ENCODE assay signal across 7 mouse cellular contexts in the genomic region with DNA sequence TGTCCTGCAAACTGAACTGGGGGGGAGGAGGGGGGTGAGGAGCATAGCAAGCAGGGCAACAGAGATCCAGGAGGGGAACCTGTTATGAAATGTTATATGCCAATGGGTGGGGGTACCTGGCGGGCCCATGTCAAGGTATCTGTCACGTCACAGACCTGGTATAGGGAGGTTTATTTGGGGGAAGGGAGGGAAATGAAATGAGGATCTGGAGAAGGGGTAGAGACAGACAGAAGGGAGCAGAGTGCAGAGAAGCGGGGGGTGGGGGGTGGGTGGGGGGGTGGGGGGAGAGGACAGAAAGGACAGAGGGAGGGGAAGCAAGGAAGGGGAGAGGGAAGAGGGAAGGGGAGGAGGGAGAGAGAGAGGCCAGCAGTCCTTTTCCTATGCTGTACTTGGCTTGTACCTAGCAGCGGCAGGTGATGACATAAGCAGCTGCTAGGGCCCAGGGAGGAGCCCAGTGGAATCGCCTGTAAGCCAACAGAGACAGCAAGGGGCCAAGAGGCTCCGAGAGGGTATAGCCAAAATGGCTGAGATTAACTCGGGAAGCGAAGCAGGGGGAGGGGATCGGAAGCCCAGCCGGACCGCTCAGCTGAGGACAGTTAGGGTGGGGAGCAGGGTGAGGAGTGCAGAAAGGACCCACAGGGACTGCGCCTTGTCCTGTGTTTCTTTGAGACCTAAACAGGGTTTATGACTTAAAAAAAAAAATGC. TPM values are rescaled to one million over a fixed set of nuclear protein-coding genes. Genes with fewer than 3 reads are reported as not detected.
DNase-seq lines count a peak whose midpoint lies in the region; ATAC-seq and TF ChIP-seq lines count a peak whose summit lies in the region.

No protein-coding gene starts in this region.

- peak overlapping the region; percentile 45 for H3K4me2 ChIP-seq in forebrain, embryonic 16.5 days (ENCODE audit: low read length)
- H3K4me2 ChIP-seq in midbrain, embryonic 16.5 days (ENCODE audit: low read length): peak overlapping the region; percentile 62

- peaks cover 9% of the 10 kb centered on the region for H3K4me1 ChIP-seq in forebrain, embryonic 16.5 days (replicated peaks; ENCODE audit: control insufficient read depth, insufficient read depth, low read length)
- peaks cover 4% of the 10 kb centered on the region; the same call in 1 of the 2 replicates for H3K4me1 ChIP-seq in midbrain, embryonic 16.5 days (ENCODE audit: control insufficient read depth, insufficient read depth, low read length)

- intact Hi-C loops in left cerebral cortex, adult 2 months (cut with DNase I): no loop called here

- H3K27ac ChIP-seq in forebrain, embryonic 16.5 days (ENCODE audit: low read length): no peak overlapping the region
- no peak overlapping the region for H3K27ac ChIP-seq in midbrain, embryonic 16.5 days (ENCODE audit: low read length)
- no peak overlapping the region for H3K27ac ChIP-seq in left cerebral cortex, adult 2 months

- no peaks in the 10 kb centered on the region for H3K27me3 ChIP-seq in forebrain, embryonic 16.5 days (replicated peaks; ENCODE audit: control insufficient read depth, insufficient read depth, low read length)
- H3K27me3 ChIP-seq in midbrain, embryonic 16.5 days (ENCODE audit: control insufficient read depth, insufficient read depth, low read depth, low read length): no peaks in the 10 kb centered on the region

- ATAC-seq in forebrain, embryonic 16.5 days: peak; percentile 38; the same call in 1 of the 2 replicates
- ATAC-seq in midbrain, embryonic 16.5 days: no peak

- peak overlapping the region; percentile 14 for H3K4me3 ChIP-seq in forebrain, embryonic 16.5 days (replicated peaks; ENCODE audit: low read length)
- H3K4me3 ChIP-seq in midbrain, embryonic 16.5 days (ENCODE audit: low read depth, low read length): peak overlapping the region; percentile 28
- no peak overlapping the region for H3K4me3 ChIP-seq in left cerebral cortex, adult 2 months

- 14% methylated on average over 12 of the region's 12 CpGs for WGBS in forebrain, embryonic 16.5 days
- WGBS in midbrain, embryonic 16.5 days: 3% methylated on average over 10 of the region's 12 CpGs

- H3K36me3 ChIP-seq in forebrain, embryonic 16.5 days (ENCODE audit: control insufficient read depth, insufficient read depth): no peaks in the 10 kb centered on the region
- no peaks in the 10 kb centered on the region for H3K36me3 ChIP-seq in midbrain, embryonic 16.5 days (ENCODE audit: control insufficient read depth, insufficient read depth, low read length)

- TF ChIP-seq CTCF in left cerebral cortex, adult 2 months (IDR thresholded peaks at IDR 0.05): no peak

- H3K9me3 ChIP-seq in forebrain, embryonic 16.5 days (ENCODE audit: control insufficient read depth, low read length): no peaks in the 10 kb centered on the region
- H3K9me3 ChIP-seq in midbrain, embryonic 16.5 days (replicated peaks; ENCODE audit: control insufficient read depth, low read length, poor library complexity, severe bottlenecking): no peaks in the 10 kb centered on the region

- H3K9ac ChIP-seq in forebrain, embryonic 16.5 days (replicated peaks; ENCODE audit: low read depth, low read length): 0 out of 2 replicates have a peak overlapping the region, but pooled peaks have one; percentile 32
- H3K9ac ChIP-seq in midbrain, embryonic 16.5 days (ENCODE audit: low read depth, low read length): 0 out of 2 replicates have a peak overlapping the region, but pooled peaks have one; percentile 38

- peak; percentile 29 for DNase-seq in urinary bladder, adult 2 months (ENCODE audit: low spot score)
- no peak for DNase-seq in urinary bladder, postnatal 25 days (ENCODE audit: low spot score)
- DNase-seq in kidney, postnatal 4 days: peak; percentile 51 to 62
- DNase-seq in left cerebral cortex, adult 2 months (ENCODE audit: extremely low spot score in 1 of 2, low spot score in 2 of 2): no peak
- DNase-seq in frontal cortex, postnatal 25 days (ENCODE audit: low spot score in 2 of 2): no peak

RNA-seq across cellular contexts. Expression of gene Gm9195, which starts 14.5 kb away (rescaled TPM):
- polyA plus RNA-seq in urinary bladder, adult 2 months (2012; rRNA removed): 0.06 and 0.07 TPM in 2 replicates
- not detected in 2 replicates for polyA plus RNA-seq in forebrain, embryonic 16.5 days (2015; fragmentation: Nextera tagmentation; extraction: Ambion mirVana)
- polyA plus RNA-seq in midbrain, embryonic 16.5 days (2015; fragmentation: Nextera tagmentation; extraction: Ambion mirVana): not detected in 2 replicates
- not detected for total RNA-seq in left cerebral cortex, adult 2 months (2021)

Comparison
In these comparisons a context has a peak if more than half of its experiments do, and no peak if none do; other contexts are left out.
1. DNase-seq: peak in urinary bladder, adult 2 months (single experiment) and kidney, postnatal 4 days (2 of 2); none in urinary bladder, postnatal 25 days (single experiment), left cerebral cortex, adult 2 months (0 of 2) and frontal cortex, postnatal 25 days (0 of 2).